Mouse (Mus musculus) natural killer cell, adult 2 months (primary cell): ENCODE data around the gene Vwf.
A peak's percentile ranks its signal among the peaks of the same experiment; 100 is the strongest.

Experiments used
- DNase-seq, 2 experiments: peaks; one replicate each; pipeline ENCODE4 v3.0.0; 2022; ENCODE audit warnings: low spot score in 2 of 2

The Vwf gene

GRCm38 (mm10) chr6:125620764-125621163 lies 74.2 kb downstream of the Vwf start:
- no peak for DNase-seq

- DNase-seq: no peak
These were observed 75.9 kb downstream of the Vwf start for GRCm38 (mm10) chr6:125622434-125622833.

- DNase-seq: no peak
These were observed 93.9 kb downstream of the Vwf start for GRCm38 (mm10) chr6:125640486-125640885.

GRCm38 (mm10) chr6:125641146-125641545 lies 94.6 kb downstream of the Vwf start:
- DNase-seq: no peak

- no peak for DNase-seq
These were observed 102.4 kb downstream of the Vwf start for GRCm38 (mm10) chr6:125648964-125649363.

GRCm38 (mm10) chr6:125651335-125651734 lies 104.8 kb downstream of the Vwf start:
- DNase-seq: no peak

- DNase-seq: no peak
These were observed 106.8 kb downstream of the Vwf start for GRCm38 (mm10) chr6:125653416-125653815.

- no peak for DNase-seq
These were observed 110.3 kb downstream of the Vwf start for GRCm38 (mm10) chr6:125656921-125657320.

- no peak for DNase-seq
These were observed 111.4 kb downstream of the Vwf start for GRCm38 (mm10) chr6:125657966-125658365.

- peak; percentile 24 to 45 for DNase-seq
These were observed 114.7 kb downstream of the Vwf start for GRCm38 (mm10) chr6:125661106-125661877.

- DNase-seq: no peak
These were observed 117.3 kb downstream of the Vwf start for GRCm38 (mm10) chr6:125663906-125664305.

GRCm38 (mm10) chr6:125671835-125672234 lies 125.3 kb downstream of the Vwf start:
- DNase-seq: no peak

GRCm38 (mm10) chr6:125678492-125678891 lies 131.9 kb downstream of the Vwf start:
- no peak for DNase-seq

GRCm38 (mm10) chr6:125680613-125681012 lies 134.0 kb downstream of the Vwf start:
- no peak for DNase-seq

- DNase-seq: no peak
These were observed 138.8 kb downstream of the Vwf start for GRCm38 (mm10) chr6:125685420-125685819.

GRCm38 (mm10) chr6:125687986-125688385 lies 141.4 kb downstream of the Vwf start:
- DNase-seq: no peak

GRCm38 (mm10) chr6:125690057-125690703 lies 143.6 kb downstream of the Vwf start, which contains the start of gene Ano2:
TSS of gene Ano2 (plus strand) at chr6:125690419.
- DNase-seq: no peak

- no peak for DNase-seq
These were observed 154.6 kb downstream of the Vwf start for GRCm38 (mm10) chr6:125701146-125701545.

- no peak for DNase-seq
These were observed 164.7 kb downstream of the Vwf start for GRCm38 (mm10) chr6:125711261-125711660.

- DNase-seq: no peak
These were observed 179.8 kb downstream of the Vwf start for GRCm38 (mm10) chr6:125726408-125726807.

- no peak for DNase-seq
These were observed 180.9 kb downstream of the Vwf start for GRCm38 (mm10) chr6:125727484-125727911.

- DNase-seq: no peak
These were observed 182.9 kb downstream of the Vwf start for GRCm38 (mm10) chr6:125729471-125729870.

GRCm38 (mm10) chr6:125729986-125730535 lies 183.5 kb downstream of the Vwf start:
- DNase-seq: no peak
